Mouse (Mus musculus): ENCODE measurements at regions not wholly inside any gene's neighbourhood (a gene's known extent, or its start where the extent isn't known, plus 50 kb on each side); places are given as distances from the start of the nearest gene placed in this dataset.
A peak's percentile ranks its signal among the peaks of the same experiment; 100 is the strongest.

DNA sequence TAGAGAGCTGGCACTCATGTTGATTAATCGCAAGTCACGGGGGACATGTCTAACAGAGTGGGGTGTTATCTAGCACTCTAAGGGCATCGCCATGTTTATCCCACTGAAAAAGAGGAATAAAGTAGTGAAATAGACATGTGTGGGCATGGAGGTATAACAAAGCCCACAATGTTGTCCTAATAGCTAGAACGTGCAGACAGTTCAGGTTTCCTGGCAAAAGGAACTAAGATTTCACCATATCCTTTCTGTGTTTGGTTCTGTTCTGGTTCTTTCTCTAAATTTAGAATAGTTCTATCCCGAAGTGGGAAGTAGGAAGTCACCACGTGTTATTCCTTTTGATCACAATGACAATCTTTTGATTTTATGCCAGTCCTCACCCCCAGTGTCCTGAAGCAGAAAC is 123.2 kb downstream of the Gm13691 start:
- H3K36me3 ChIP-seq (ENCODE audit: control insufficient read depth, insufficient read depth, low read length), result no peaks in the 10 kb centered on the region
- H3K27me3 ChIP-seq (replicated peaks; ENCODE audit: control insufficient read depth, insufficient read depth, low read length), result no peaks in the 10 kb centered on the region
- H3K9ac ChIP-seq (ENCODE audit: low read depth, low read length), result no peak overlapping the region
- H3K4me1 ChIP-seq (ENCODE audit: control insufficient read depth, insufficient read depth, low read depth, low read length), result no peaks in the 10 kb centered on the region
- no peak overlapping the region for H3K4me2 ChIP-seq (ENCODE audit: low read length)
- 88% methylated on average over 6 of the region's 6 CpGs for whole genome bisulfite sequencing
- no peak for ATAC-seq
- 0 out of 2 replicates have a peak, but pooled peaks cover 2% of the 10 kb centered on the region for H3K9me3 ChIP-seq (ENCODE audit: control insufficient read depth, low read length)
- no peak overlapping the region for H3K4me3 ChIP-seq (ENCODE audit: low read length)
- no peak overlapping the region for H3K27ac ChIP-seq (ENCODE audit: low read depth, low read length)

DNA sequence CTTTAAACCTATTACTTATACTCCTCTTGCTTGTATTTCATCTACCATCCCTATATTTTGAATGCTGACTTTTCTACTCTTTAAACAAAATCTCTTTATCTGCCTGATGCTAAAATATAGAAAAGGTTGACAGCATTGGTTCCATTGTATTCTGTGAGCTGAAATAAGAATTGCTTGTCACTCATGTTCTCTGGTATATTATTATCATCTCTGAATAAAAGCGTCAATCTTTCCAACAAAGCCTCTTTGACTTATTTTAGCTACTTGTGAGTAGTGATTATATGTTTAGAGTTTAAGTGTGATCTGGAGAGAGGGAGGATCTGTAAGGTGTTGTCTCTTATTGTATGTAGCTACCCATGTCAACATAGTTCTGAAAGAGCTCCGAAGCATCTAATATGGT is 129.5 kb downstream of the Gm13691 start:
- Histone ChIP-seq H3K4me1 (ENCODE audit: control insufficient read depth, insufficient read depth, low read depth, low read length) (no peaks in the 10 kb centered on the region), H3K27ac (ENCODE audit: low read depth, low read length) (no peak overlapping the region), H3K27me3 (replicated peaks; ENCODE audit: control insufficient read depth, insufficient read depth, low read length) (no peaks in the 10 kb centered on the region), H3K36me3 (ENCODE audit: control insufficient read depth, insufficient read depth, low read length) (no peaks in the 10 kb centered on the region), H3K9me3 (ENCODE audit: control insufficient read depth, low read length) (no peaks in the 10 kb centered on the region), H3K9ac (ENCODE audit: low read depth, low read length) (no peak overlapping the region), H3K4me3 (ENCODE audit: low read length) (no peak overlapping the region), H3K4me2 (ENCODE audit: low read length) (no peak overlapping the region)
- ATAC-seq, result no peak
- WGBS, result 90% methylated on average over 2 of the region's 2 CpGs

DNA sequence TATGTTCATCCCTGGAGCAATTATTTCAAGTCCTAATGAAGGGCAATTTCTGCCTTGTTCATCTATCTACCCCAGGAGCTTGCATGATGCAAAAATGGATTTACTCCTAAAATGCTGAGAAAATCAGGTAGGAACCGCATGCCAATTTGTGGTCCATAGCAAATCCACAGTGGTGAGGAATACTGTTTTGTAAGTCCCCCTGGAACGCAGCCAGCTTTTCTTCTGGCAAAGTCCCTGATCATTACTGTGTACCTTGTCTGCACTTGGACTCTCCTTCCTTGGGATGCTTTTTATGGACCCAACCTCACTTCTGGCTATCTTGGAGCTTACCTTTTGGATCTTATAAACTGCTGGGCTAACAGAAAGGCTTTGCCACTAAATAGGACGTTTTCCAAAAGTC is 137.2 kb downstream of the Gm13691 start:
- WGBS, result 80% methylated on average over 3 of the region's 3 CpGs
- no peak for ATAC-seq

GRCm38 (mm10) chr2:84161742-84162141 is 171.4 kb downstream of the Gm13691 start:
- Histone ChIP-seq H3K4me3 (ENCODE audit: low read length) (no peak overlapping the region), H3K4me2 (ENCODE audit: low read length) (no peak overlapping the region), H3K9ac (ENCODE audit: low read depth, low read length) (no peak overlapping the region), H3K36me3 (ENCODE audit: control insufficient read depth, insufficient read depth, low read length) (no peaks in the 10 kb centered on the region), H3K27ac (ENCODE audit: low read depth, low read length) (no peak overlapping the region), H3K4me1 (ENCODE audit: control insufficient read depth, insufficient read depth, low read depth, low read length) (no peaks in the 10 kb centered on the region), H3K9me3 (ENCODE audit: control insufficient read depth, low read length) (no peaks in the 10 kb centered on the region), H3K27me3 (replicated peaks; ENCODE audit: control insufficient read depth, insufficient read depth, low read length) (no peaks in the 10 kb centered on the region)
- no peak for ATAC-seq

More for the DNA sequence above, 137.2 kb downstream of the Gm13691 start:
- no peaks in the 10 kb centered on the region for H3K36me3 ChIP-seq (ENCODE audit: control insufficient read depth, insufficient read depth, low read length)
- H3K9ac ChIP-seq (ENCODE audit: low read depth, low read length), result no peak overlapping the region
- H3K27ac ChIP-seq (ENCODE audit: low read depth, low read length), result no peak overlapping the region
- H3K4me3 ChIP-seq (ENCODE audit: low read length), result no peak overlapping the region
- H3K27me3 ChIP-seq (replicated peaks; ENCODE audit: control insufficient read depth, insufficient read depth, low read length), result no peaks in the 10 kb centered on the region
- no peak overlapping the region for H3K4me2 ChIP-seq (ENCODE audit: low read length)
- H3K9me3 ChIP-seq (ENCODE audit: control insufficient read depth, low read length), result no peaks in the 10 kb centered on the region
- H3K4me1 ChIP-seq (ENCODE audit: control insufficient read depth, insufficient read depth, low read depth, low read length), result no peaks in the 10 kb centered on the region

GRCm38 (mm10) chr2:84173450-84173849 is 183.1 kb downstream of the Gm13691 start:
- 76% methylated on average over 3 of the region's 3 CpGs for WGBS
- no peaks in the 10 kb centered on the region for H3K4me1 ChIP-seq (ENCODE audit: control insufficient read depth, insufficient read depth, low read depth, low read length)
- H3K4me2 ChIP-seq (ENCODE audit: low read length), result no peak overlapping the region
- H3K4me3 ChIP-seq (ENCODE audit: low read length), result no peak overlapping the region
- no peaks in the 10 kb centered on the region for H3K9me3 ChIP-seq (ENCODE audit: control insufficient read depth, low read length)
- H3K36me3 ChIP-seq (ENCODE audit: control insufficient read depth, insufficient read depth, low read length), result no peaks in the 10 kb centered on the region
- H3K9ac ChIP-seq (ENCODE audit: low read depth, low read length), result no peak overlapping the region
- H3K27me3 ChIP-seq (replicated peaks; ENCODE audit: control insufficient read depth, insufficient read depth, low read length), result no peaks in the 10 kb centered on the region
- no peak overlapping the region for H3K27ac ChIP-seq (ENCODE audit: low read depth, low read length)
- ATAC-seq, result 0 out of 2 replicates have a peak, but pooled peaks have one; percentile 40

- Histone ChIP-seq H3K9me3 (ENCODE audit: control insufficient read depth, low read length) (no peaks in the 10 kb centered on the region), H3K4me1 (ENCODE audit: control insufficient read depth, insufficient read depth, low read depth, low read length) (peaks cover 3% of the 10 kb centered on the region; the same call in 1 of the 2 replicates), H3K27ac (ENCODE audit: low read depth, low read length) (no peak overlapping the region), H3K4me3 (ENCODE audit: low read length) (no peak overlapping the region), H3K27me3 (replicated peaks; ENCODE audit: control insufficient read depth, insufficient read depth, low read length) (no peaks in the 10 kb centered on the region), H3K9ac (ENCODE audit: low read depth, low read length) (no peak overlapping the region), H3K4me2 (ENCODE audit: low read length) (no peak overlapping the region), H3K36me3 (ENCODE audit: control insufficient read depth, insufficient read depth, low read length) (no peaks in the 10 kb centered on the region)
- WGBS, result 38% methylated on average over 5 of the region's 5 CpGs
- ATAC-seq, result 0 out of 2 replicates have a peak, but pooled peaks have one; percentile 20
Observed at GRCm38 (mm10) chr2:84183624-84184287, 193.4 kb downstream of the Gm13691 start.

DNA sequence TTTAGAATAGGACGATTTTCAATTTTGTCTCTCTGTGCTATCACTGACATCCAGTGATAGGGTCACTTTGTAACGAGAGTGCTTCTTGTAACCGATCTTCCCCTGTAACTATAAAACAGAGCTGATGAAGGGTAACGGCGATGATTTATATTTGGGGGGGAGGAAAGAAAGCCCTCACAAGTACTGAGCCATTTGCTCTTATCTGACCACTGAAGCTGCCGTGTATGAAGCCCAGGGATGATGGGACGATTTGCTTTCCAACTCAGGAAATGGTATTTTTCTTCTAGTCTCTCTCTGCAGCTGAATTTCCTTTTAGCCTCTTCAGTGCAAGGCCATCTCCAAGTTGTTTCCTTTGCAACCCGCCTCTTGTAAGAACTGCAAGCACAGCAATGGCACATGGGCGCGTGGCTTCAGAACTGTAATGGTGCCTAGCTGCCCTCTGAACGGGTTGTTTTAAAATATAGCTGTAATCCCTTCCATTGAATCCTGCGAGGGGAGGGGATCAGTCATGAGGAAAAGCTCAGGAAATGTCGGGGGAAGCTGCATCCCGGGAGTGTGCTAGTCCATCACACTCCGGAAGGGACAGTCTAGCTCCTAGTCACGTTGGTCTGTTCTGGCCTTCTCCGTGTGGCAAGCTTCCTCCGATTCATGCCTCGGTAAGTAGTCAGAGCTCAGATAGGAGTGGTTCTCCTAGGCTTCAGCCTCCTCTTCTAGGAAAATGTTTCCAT is 194.1 kb downstream of the Gm13691 start:
- Histone ChIP-seq H3K27ac (ENCODE audit: low read depth, low read length) (no peak overlapping the region), H3K27me3 (replicated peaks; ENCODE audit: control insufficient read depth, insufficient read depth, low read length) (no peaks in the 10 kb centered on the region), H3K4me2 (ENCODE audit: low read length) (no peak overlapping the region), H3K4me3 (ENCODE audit: low read length) (no peak overlapping the region), H3K9ac (ENCODE audit: low read depth, low read length) (no peak overlapping the region), H3K4me1 (ENCODE audit: control insufficient read depth, insufficient read depth, low read depth, low read length) (peaks cover 3% of the 10 kb centered on the region; the same call in 1 of the 2 replicates), H3K36me3 (ENCODE audit: control insufficient read depth, insufficient read depth, low read length) (no peaks in the 10 kb centered on the region), H3K9me3 (ENCODE audit: control insufficient read depth, low read length) (no peaks in the 10 kb centered on the region)
- WGBS, result 81% methylated on average over 19 of the region's 19 CpGs
- peak; percentile 6; the same call in 1 of the 2 replicates for ATAC-seq

DNA sequence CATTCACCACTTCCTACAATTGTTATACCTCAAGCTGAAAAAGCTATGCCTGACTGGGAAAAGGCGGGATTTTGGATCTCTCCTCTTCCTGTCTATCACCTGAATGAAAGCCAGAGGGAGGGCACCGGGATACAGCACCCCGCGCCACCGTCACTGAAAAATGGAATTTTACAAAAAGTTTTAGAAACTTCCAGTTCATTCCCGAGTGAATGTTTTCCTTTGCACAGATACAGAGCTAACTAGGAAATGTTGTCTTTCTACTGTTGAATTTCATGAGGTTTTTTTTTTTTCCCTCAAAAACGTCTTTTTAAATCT is 194.6 kb downstream of the Gm13691 start:
- H3K4me1 ChIP-seq (ENCODE audit: control insufficient read depth, insufficient read depth, low read depth, low read length), result peaks cover 3% of the 10 kb centered on the region; the same call in 1 of the 2 replicates
- H3K27ac ChIP-seq (ENCODE audit: low read depth, low read length), result no peak overlapping the region
- no peak overlapping the region for H3K4me2 ChIP-seq (ENCODE audit: low read length)
- H3K9me3 ChIP-seq (ENCODE audit: control insufficient read depth, low read length), result no peaks in the 10 kb centered on the region
- WGBS, result 80% methylated on average over 7 of the region's 7 CpGs
- H3K27me3 ChIP-seq (replicated peaks; ENCODE audit: control insufficient read depth, insufficient read depth, low read length), result no peaks in the 10 kb centered on the region
- no peak overlapping the region for H3K4me3 ChIP-seq (ENCODE audit: low read length)
- no peak for ATAC-seq
- H3K36me3 ChIP-seq (ENCODE audit: control insufficient read depth, insufficient read depth, low read length), result no peaks in the 10 kb centered on the region
- H3K9ac ChIP-seq (ENCODE audit: low read depth, low read length), result no peak overlapping the region

GRCm38 (mm10) chr2:84186126-84186701 is 195.9 kb downstream of the Gm13691 start:
- H3K36me3 ChIP-seq (ENCODE audit: control insufficient read depth, insufficient read depth, low read length), result no peaks in the 10 kb centered on the region

More at GRCm38 (mm10) chr2:84186126-84186701, 195.9 kb downstream of the Gm13691 start:
- Histone ChIP-seq H3K4me3 (ENCODE audit: low read length) (no peak overlapping the region), H3K27me3 (replicated peaks; ENCODE audit: control insufficient read depth, insufficient read depth, low read length) (no peaks in the 10 kb centered on the region), H3K27ac (ENCODE audit: low read depth, low read length) (no peak overlapping the region), H3K4me2 (ENCODE audit: low read length) (no peak overlapping the region), H3K9ac (ENCODE audit: low read depth, low read length) (no peak overlapping the region), H3K4me1 (ENCODE audit: control insufficient read depth, insufficient read depth, low read depth, low read length) (peaks cover 3% of the 10 kb centered on the region; the same call in 1 of the 2 replicates), H3K9me3 (ENCODE audit: control insufficient read depth, low read length) (no peaks in the 10 kb centered on the region)
- 60% methylated on average over 9 of the region's 9 CpGs for WGBS
- peak; percentile 85 for ATAC-seq

Measured in hindbrain, embryonic 16.5 days (tissue).